Mouse (Mus musculus) activated CD4-positive, CD25-positive, alpha-beta regulatory T cell, adult 9 weeks (primary cell): ENCODE measurements around the gene Cnpy1. TPM values are rescaled to one million over a fixed set of nuclear protein-coding genes. Genes with fewer than 3 reads are reported as not detected.

Source experiments
- polyA plus RNA-seq: library from polyadenylated mRNA; unstranded; fragments of 100-300 nt; shearing (Covaris generic); gene quantifications from one replicate; pipeline ENCODE4 v1.2.1, GENCODE M21; 2017

The Cnpy1 gene
- not detected for polyA plus RNA-seq

DNA sequence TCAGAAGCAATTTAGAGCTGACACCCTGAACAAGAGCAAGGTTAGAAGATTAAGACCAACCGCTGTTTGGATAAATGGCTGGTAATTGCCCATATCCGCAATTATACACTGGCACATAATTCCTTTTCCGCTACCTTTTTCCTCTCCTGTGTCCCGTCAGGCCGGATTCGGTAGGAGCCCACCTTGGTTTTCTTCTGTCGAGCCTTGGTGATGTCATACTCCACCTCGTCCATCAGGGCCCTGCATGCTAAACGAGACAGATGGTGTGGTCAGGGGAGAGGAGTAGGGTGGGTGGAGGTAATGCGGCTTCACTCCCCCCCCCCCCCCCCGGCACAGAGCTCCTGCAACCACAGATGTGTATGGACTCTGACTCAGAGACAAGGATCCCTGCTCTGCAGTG is at the start of gene Cnpy1:
Gene Cnpy1 (minus strand): TSS at position 233 of the 400 bp plus-strand sequence.

DNA sequence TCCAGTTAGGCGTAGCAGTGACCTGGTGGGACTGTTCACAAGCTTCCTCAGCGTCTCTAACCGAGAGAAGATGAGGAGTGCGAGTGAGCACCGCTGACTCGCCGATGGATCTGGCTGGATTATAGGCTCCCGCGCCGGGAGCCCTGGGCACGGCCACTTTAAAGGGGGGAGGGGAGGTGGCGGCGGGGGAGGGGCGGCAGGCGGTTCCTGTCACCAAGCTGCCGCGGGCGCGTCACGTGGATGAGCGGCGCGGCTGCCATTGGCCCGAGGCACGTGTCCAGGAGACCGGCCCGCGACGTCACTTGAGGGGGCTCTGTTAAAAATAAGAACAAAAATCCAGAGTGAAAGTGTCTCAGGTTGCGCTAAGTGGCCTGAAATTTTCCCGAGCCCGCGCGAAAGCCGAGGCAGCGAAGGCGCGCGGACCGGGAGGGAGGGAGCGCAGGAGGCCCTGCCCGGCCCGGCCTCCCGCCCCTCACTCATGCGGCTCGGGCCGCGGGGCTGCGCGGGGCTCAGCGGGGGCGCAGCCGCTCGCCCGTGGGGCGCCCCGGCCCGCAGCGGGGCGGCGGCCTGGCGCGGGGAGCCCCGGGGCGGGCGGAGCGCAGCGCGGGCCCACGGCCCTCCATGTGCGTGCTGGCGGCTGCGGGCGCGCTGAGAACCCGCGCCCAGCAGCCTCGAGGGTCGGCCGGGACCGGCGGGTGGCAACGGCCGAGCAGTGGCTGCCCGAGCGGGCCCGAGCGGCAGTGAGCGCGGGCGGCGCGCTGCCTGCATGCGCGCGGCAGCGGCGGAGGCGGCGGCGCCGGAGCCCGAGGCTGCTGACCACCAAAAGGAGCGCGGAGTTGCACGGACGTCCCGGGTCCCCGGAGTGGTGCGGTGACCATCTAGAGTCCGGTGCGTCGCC is 80.0 kb downstream of the Cnpy1 start, which contains the start of gene En2:
Gene En2 (plus strand): TSS at position 337 of the 898 bp plus-strand sequence.

Other genes with a start within 250 kb of the Cnpy1 start
- 10.6 TPM for gene Insig1, start 174.4 kb downstream of the Cnpy1 start, polyA plus RNA-seq
- gene En2, start 80.1 kb downstream of the Cnpy1 start, polyA plus RNA-seq, result not detected
- 5.6 TPM for gene Rbm33, start 71.3 kb upstream of the Cnpy1 start, polyA plus RNA-seq
- not detected for gene Shh, start 221.4 kb upstream of the Cnpy1 start, polyA plus RNA-seq